Mouse (Mus musculus) urinary bladder, adult 2 months (tissue): ENCODE measurements around the gene Cyp3a13. TPM values are rescaled to one million over a fixed set of nuclear protein-coding genes. Genes with fewer than 3 reads are reported as not detected.
"Not testable (repeated sequence)": the region's sequence is repeated elsewhere in the genome, so short reads cannot be mapped to it uniquely, and the experiment has no call there.

Source experiments
- DNase-seq: peaks from one replicate; pipeline ENCODE4 v3.0.0; 2022; ENCODE audit warnings: low spot score
- polyA plus RNA-seq: library from polyadenylated mRNA; depleted of rRNA; stranded (reverse); fragments of >200 nt; gene quantifications from 2 replicates; pipeline ENCODE4 v1.2.3, GENCODE M21; 2012; rRNA removed

The Cyp3a13 gene
- 0.56 TPM in 2 replicates for polyA plus RNA-seq

DNA sequence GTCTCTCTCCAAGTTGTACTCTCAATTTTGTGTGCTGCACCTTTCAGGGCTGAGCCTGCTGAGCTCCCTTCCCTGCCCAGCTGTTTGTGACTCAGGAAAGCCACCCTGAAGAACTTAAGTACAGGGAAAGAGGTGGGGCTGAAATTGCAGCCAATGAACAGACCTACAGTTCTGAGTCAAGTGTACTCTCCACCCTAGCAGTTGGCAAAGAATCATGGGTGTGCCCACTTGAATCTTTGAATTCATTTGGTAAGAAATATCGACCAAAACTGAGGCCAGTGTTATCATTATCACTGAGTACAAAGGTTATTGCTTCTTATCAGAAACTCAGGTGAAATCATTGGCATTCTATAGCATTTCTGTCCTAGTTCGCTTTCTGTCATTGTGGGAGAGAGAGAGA lies at the start of gene Cyp3a13:
Cyp3a13 (minus strand) TSS at position 88 of the 400 bp plus-strand sequence.
- DNase-seq: no peak

GRCm38 (mm10) chr5:137966492-137966891 lies 45.1 kb upstream of the Cyp3a13 start:
- no peak for DNase-seq

- DNase-seq: no peak
Measured at GRCm38 (mm10) chr5:137962945-137963344, 41.5 kb upstream of the Cyp3a13 start, which contains the start of gene Gjc3. Gene Gjc3, minus strand, starts transcription at chr5:137963098.

DNA sequence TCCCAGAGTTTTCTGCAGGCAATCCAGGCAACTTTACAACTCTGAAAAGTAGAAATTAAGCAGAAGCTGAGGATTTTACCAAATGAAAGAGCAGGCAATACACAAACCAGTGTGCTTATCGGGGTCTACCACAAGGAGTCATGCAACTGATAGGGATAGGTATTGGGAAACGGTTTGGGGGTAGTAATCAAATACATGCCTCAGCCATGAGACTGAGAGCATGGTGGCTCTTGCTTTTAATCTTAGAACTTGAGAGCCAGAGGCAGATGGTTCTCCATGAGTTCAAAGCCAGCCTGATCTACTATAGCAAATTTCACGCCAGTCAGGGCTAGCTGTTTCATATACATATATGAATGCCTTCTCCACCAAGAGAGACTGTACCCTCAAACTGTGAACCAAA lies 35.0 kb upstream of the Cyp3a13 start:
- no peak for DNase-seq

DNA sequence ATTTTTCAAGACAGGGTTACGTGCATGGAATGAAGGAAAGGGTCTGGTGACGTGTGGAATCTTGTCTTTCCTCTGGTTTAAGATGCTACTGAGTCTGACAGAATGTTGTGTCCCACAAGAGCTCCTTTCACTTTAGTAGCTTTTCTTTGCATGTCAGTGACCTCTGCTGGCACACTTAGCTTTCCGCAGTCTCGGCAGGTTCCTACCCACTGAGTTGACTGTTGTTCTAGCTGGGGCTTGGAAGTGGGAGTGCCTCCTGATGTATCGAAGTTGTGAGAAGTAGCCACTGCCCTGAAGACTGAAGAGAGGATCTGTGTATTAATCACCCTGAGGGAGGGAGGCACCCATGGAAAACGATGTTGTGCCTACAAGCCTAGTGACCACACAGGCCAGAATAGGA lies 29.8 kb upstream of the Cyp3a13 start:
- DNase-seq: no peak

DNA sequence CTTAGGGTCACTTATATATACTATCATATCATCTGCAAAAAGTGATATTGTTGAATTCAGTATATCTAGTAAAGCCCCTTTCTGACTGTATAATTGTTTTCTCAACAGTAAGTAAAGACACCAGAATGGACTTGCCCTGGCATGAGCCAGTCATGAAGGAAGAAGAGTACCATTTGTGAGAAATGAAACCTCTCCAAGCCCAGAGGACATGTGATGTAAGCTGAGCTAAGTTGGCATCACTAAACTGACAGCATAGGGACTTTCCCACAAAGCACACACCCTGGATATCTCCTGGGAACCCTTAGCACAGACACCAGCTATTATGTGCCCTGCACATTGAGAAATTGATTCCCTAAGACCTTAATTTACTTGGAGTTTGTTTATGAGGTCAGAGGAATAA lies 25.9 kb upstream of the Cyp3a13 start:
- DNase-seq: no peak

GRCm38 (mm10) chr5:137943133-137943532 lies 21.7 kb upstream of the Cyp3a13 start:
- DNase-seq: no peak

DNA sequence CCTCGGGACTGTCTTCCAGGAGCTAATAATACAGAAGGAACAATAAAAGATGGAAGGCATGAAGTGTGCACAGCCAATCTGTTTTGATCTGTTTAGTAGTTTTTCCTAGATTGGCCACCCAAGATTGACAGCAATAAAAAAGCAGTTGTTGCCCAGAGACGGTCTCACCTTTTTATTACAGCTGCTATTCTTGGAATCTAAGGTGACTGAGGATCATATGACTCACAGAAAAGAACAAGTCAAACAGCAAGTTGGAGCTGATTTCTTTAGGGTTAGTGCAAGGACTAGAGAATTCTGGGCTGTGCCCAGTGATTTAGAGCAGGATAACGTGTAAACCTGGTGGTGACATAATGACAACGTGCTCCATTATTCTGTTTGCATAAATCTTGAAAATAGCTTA lies 19.5 kb upstream of the Cyp3a13 start:
- no peak for DNase-seq

- DNase-seq: no peak
Measured at GRCm38 (mm10) chr5:137937238-137937637, 15.8 kb upstream of the Cyp3a13 start.

GRCm38 (mm10) chr5:137936486-137936885 lies 15.1 kb upstream of the Cyp3a13 start:
- DNase-seq: no peak

- not testable (repeated sequence) for DNase-seq
Measured at GRCm38 (mm10) chr5:137933934-137934333, 12.5 kb upstream of the Cyp3a13 start.

DNA sequence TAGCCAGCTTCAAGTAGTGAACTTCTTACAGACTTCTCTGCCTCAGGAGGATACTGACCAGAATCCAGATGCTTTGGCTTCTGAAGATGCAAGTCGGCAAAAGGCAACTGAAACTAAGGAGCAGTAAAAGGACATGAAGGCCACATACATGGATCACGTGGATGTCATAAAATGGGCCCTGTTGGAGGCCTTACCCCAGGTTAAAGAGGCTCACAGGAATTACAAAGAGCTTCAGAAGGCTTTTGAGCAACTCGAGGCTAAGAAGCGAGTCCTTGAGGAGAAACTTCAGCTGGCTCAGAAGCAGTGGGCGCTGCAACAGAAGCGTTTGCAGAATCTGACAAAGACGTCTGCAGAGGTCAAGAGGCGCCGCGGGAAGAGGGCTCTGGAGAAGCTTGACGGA lies 7.0 kb upstream of the Cyp3a13 start:
- DNase-seq: no peak

DNA sequence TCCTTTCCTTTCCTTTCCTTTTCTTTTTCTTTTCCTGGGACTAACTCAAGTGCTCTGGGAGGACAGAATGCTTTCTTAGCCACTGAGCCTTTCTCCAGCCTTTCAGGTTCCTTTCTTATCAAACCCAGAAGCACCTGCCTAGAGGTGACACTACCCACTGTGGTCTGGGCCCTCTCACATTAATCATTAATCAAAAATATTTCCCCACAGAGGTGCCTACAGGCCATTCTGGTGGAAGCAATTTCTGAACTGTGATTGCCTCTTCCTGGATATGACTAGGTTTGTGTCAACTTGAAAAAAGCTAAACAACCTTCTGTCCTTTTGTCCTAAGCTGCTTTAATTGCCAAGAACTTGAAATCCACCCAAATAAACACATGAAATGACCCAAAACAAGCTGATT lies 752 bp upstream of the Cyp3a13 start:
- no peak for DNase-seq

GRCm38 (mm10) chr5:137915550-137915949 lies 5.9 kb downstream of the Cyp3a13 start:
- DNase-seq: no peak

GRCm38 (mm10) chr5:137914508-137914907 lies 6.9 kb downstream of the Cyp3a13 start:
- no peak for DNase-seq

DNA sequence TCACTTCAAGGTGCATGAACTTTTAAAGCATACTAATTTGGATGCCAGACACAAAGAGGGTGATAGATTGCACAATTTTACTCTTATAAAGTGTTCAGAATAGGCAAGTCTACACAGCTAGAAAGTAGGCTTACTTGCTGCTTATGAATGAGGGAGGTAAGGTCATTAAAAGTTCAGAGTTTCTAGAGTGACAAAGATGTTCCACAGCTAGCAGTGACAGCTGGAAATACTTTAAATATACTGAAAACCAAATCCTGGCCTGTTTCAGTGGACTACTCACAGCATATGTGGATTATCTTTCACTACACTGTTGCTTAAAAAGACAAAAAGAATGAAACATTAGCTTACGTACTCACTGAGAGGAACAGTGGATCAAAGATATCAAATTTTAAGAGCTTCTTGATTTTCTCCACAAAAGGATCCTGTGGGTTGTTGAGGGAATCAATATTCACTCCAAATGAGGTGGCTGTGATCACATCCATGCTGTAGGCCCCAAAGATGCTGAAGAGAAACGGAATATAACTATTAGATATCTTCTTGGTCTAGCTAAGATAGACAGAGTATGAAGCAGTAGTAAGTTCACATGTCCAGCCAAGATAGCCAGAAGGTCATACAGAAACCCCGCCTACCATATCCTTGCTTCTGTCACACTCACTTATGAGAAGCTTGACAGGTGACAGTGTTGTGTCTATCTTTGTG lies 11.7 kb downstream of the Cyp3a13 start:
- no peak for DNase-seq

DNA sequence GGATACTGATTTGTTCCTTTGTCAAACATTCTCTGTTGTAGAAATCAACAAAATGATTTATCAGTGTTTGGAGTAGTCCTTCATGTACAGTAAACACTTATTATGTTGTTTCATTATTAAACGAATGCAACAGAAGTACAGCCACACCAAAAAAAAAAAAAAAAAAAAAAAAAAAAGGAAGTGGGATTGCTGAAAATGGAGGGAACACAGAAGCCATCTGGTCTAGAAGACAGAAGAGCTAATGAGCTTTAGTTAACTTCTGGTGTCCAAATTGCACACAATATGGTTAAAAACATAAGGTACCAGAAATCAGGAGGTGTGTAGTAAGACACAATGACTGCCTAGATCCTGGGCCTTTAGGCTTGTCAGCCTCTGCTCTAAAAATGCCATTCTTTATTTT lies 23.6 kb downstream of the Cyp3a13 start:
- DNase-seq: no peak

DNA sequence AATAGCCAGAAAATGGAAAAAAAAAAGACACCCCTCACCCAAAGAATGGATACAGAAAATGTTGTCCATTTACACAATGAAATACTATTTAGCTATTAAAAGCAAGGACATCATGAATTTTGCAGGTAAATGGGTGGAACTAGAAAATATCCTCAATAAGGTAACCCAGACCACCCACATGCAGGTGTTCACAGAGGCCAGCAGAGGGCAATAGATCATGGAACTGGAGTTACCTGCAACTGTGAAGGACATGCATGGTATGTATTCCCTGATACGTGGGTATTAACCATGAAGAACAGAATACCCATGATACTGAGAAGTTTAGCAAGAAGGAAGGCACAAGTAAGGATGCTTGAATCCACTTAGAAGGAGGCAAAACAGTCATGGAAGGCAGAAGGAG lies 28.5 kb downstream of the Cyp3a13 start:
- no peak for DNase-seq

DNA sequence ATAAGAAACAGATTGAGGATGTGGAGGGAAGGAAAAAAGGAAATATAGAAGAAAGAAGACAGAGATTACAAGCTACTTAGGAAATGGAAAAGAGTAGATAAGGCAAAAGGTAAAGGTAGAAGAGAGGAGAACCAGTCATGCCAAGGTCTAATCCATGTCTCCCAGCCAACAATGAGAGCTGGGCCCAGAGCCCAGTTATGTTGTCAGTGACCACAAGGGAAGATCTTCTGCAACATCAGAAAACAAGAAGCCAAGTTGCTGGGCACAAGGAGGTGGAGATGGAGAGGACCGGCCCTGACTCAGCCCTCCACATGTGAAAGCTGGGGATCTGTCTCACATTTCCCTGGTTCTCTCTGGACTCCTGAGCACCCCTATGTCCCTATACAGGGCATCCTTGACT lies 33.8 kb downstream of the Cyp3a13 start:
- DNase-seq: no peak

DNA sequence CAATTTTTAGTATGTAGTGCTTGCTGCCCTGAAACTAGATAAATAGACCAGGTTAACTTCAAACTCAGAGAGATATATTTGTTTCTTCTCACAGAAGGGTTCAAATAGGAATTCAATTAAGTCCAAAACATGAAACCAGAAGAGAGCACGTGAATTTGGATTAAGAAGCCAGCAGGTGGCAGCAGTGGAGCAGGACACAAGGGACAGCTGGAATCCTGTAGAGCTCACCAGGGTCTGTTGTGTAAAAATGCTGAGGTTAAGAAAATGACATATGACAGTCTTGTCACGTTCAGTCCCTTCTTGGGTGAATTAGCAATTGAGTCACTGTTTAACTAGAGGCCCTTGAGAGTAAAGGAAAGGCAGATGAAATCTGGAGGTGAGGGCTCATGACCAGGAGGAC lies 35.5 kb downstream of the Cyp3a13 start:
- DNase-seq: no peak

- no peak for DNase-seq
Measured at GRCm38 (mm10) chr5:137883345-137883744, 38.1 kb downstream of the Cyp3a13 start.

DNA sequence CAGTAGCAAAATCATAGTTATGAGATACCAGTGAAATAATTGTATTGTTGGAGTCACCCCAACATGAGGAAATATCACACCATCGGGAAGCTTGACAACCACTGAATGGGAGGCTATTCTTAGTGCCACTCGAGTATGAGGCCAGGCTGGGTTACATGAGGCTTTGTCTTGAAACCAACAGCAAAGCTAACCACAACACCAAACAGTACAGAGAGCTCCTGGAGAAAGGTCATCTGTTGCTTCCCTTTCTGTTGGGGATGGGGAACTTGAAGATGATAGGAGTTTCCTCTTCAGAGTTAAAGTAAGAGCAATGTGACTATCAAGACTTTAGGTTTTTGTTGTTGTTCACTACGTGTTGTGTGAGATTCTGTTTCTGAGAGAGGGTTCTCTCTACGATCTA lies 38.5 kb downstream of the Cyp3a13 start:
- no peak for DNase-seq

- DNase-seq: no peak
Measured at GRCm38 (mm10) chr5:137877860-137878259, 43.6 kb downstream of the Cyp3a13 start.

DNA sequence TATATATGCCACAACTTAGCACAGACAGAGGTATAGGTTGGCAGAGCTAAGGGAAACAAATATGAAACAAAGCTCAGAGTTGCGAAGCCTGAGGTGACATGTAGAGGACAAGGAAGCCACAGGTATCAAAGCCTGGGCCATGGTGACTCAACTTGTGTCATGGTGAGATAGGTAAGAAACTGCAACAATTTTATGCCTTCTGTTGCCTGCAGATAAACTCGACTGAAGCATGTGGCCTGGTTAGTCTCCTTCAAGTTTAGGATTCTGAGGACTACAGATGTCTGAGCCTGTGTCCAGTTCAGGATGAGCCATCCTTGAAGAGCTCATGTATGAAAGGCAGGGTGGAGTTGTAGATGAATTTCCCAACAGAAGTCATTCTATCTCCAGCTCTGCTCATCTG lies 46.4 kb downstream of the Cyp3a13 start:
- no peak for DNase-seq
